In the genomic region with DNA sequence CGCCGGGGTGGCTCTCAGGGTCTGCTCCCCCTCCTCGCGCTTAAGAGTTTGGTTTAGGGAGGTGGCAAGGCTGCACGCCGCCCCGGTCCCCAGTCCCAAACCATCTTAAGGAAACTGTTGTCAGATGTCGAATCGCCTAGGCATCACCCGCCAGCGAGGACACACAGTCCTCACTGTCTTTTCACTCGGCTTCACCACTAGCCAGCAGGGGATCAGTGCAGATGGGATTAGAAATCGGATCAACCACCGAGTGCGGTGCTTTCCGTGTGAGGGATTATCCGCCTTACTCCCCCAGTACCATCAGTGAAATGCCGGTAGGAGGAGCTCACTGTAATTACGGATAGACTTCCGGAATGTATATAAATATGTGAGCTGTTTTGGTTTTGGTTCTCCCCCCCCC, we compare ENCODE assay signal across 8 mouse cellular contexts. TPM values are rescaled to one million over a fixed set of nuclear protein-coding genes. Genes with fewer than 3 reads are reported as not detected.
DNase-seq lines count a peak whose midpoint lies in the region; ATAC-seq lines count a peak whose summit lies in the region.

No protein-coding gene starts in this region.

- peak; percentile 2 for ATAC-seq in cerebellum, adult (ENCODE audit: insufficient number of reproducible peaks, low FRiP score, low TSS enrichment)
- no peak; the same call in 1 of the 2 replicates for ATAC-seq in embryonic facial prominence, embryonic 15.5 days (ENCODE audit: insufficient number of reproducible peaks, low FRiP score, low TSS enrichment, low read depth)
- ATAC-seq in limb, embryonic 12.5 days (ENCODE audit: insufficient number of reproducible peaks, insufficient read depth, low FRiP score, low TSS enrichment, low read depth) = peak; percentile 19
- no peak; the same call in none of the 2 replicates for ATAC-seq in neural tube, embryonic 12.5 days (ENCODE audit: low FRiP score, low read depth)

- peak overlapping the region; percentile 73 for H3K4me2 ChIP-seq in embryonic facial prominence, embryonic 15.5 days (replicated peaks)
- H3K4me2 ChIP-seq in limb, embryonic 12.5 days = peak overlapping the region; percentile 75
- peak overlapping the region; percentile 76 for H3K4me2 ChIP-seq in neural tube, embryonic 12.5 days (replicated peaks)

- H3K27me3 ChIP-seq in embryonic facial prominence, embryonic 15.5 days = no peaks in the 10 kb centered on the region
- H3K27me3 ChIP-seq in limb, embryonic 12.5 days = no peaks in the 10 kb centered on the region
- no peaks in the 10 kb centered on the region for H3K27me3 ChIP-seq in neural tube, embryonic 12.5 days (replicated peaks)

- H3K4me1 ChIP-seq in embryonic facial prominence, embryonic 15.5 days = 0 out of 2 replicates have a peak, but pooled peaks cover 2% of the 10 kb centered on the region
- H3K4me1 ChIP-seq in limb, embryonic 12.5 days (replicated peaks) = peaks cover 12% of the 10 kb centered on the region
- H3K4me1 ChIP-seq in neural tube, embryonic 12.5 days = peaks cover 5% of the 10 kb centered on the region; the same call in 1 of the 2 replicates

- 0% methylated on average over 20 of the region's 20 CpGs for WGBS in embryonic facial prominence, embryonic 15.5 days
- under 1% methylated on average over 20 of the region's 20 CpGs for WGBS in limb, embryonic 12.5 days
- under 1% methylated on average over 20 of the region's 20 CpGs for WGBS in neural tube, embryonic 12.5 days

- no peak for DNase-seq in cerebellum, postnatal 4 days (ENCODE audit: low spot score in 2 of 2)
- DNase-seq in spleen, adult 12 weeks (ENCODE audit: low spot score) = peak; percentile 59
- no peak for DNase-seq in spleen, postnatal 14 days (ENCODE audit: low spot score in 2 of 2)
- DNase-seq in urinary bladder, adult 2 months (ENCODE audit: low spot score) = no peak

- no peaks in the 10 kb centered on the region for H3K36me3 ChIP-seq in embryonic facial prominence, embryonic 15.5 days
- H3K36me3 ChIP-seq in limb, embryonic 12.5 days = no peaks in the 10 kb centered on the region
- no peaks in the 10 kb centered on the region for H3K36me3 ChIP-seq in neural tube, embryonic 12.5 days

- H3K9me3 ChIP-seq in embryonic facial prominence, embryonic 15.5 days (replicated peaks) = no peaks in the 10 kb centered on the region
- no peaks in the 10 kb centered on the region; the same call in 1 of the 2 replicates for H3K9me3 ChIP-seq in limb, embryonic 12.5 days
- no peaks in the 10 kb centered on the region for H3K9me3 ChIP-seq in neural tube, embryonic 12.5 days

- peak overlapping the region; percentile 92 for H3K4me3 ChIP-seq in embryonic facial prominence, embryonic 15.5 days (replicated peaks)
- H3K4me3 ChIP-seq in limb, embryonic 12.5 days (replicated peaks) = peak overlapping the region; percentile 92
- H3K4me3 ChIP-seq in neural tube, embryonic 12.5 days = peak overlapping the region; percentile 88

- peak overlapping the region; percentile 77 for H3K9ac ChIP-seq in embryonic facial prominence, embryonic 15.5 days
- H3K9ac ChIP-seq in limb, embryonic 12.5 days (replicated peaks) = peak overlapping the region; percentile 88
- H3K9ac ChIP-seq in neural tube, embryonic 12.5 days = peak overlapping the region; percentile 85

- H3K27ac ChIP-seq in embryonic facial prominence, embryonic 15.5 days (replicated peaks) = peak overlapping the region; percentile 98
- peak overlapping the region; percentile 97 for H3K27ac ChIP-seq in limb, embryonic 12.5 days
- H3K27ac ChIP-seq in neural tube, embryonic 12.5 days = peak overlapping the region; percentile 87

RNA-seq across cellular contexts. Expression of a gene that starts 0.4 kb away (rescaled TPM):
- polyA plus RNA-seq in embryonic facial prominence, embryonic 15.5 days (2015; fragmentation: Nextera tagmentation; extraction: Ambion mirVana) = 10.5 and 12.7 TPM in 2 replicates
- 15.7 and 17.8 TPM in 2 replicates for polyA plus RNA-seq in limb, embryonic 12.5 days (2016; fragmentation: Nextera tagmentation; extraction: Ambion mirVana)
- 14.3 and 15.5 TPM in 2 replicates for polyA plus RNA-seq in neural tube, embryonic 12.5 days (2016; fragmentation: Nextera tagmentation; extraction: Ambion mirVana)
- polyA plus RNA-seq in urinary bladder, adult 2 months (2012; rRNA removed) = 25.1 and 29.0 TPM in 2 replicates

RNA-seq across cellular contexts. Expression of a gene that starts 37.9 kb away (rescaled TPM):
- 21.5 and 22.9 TPM in 2 replicates for polyA plus RNA-seq in embryonic facial prominence, embryonic 15.5 days (2015; fragmentation: Nextera tagmentation; extraction: Ambion mirVana)
- 32.4 and 34.6 TPM in 2 replicates for polyA plus RNA-seq in limb, embryonic 12.5 days (2016; fragmentation: Nextera tagmentation; extraction: Ambion mirVana)
- 43.3 and 45.1 TPM in 2 replicates for polyA plus RNA-seq in neural tube, embryonic 12.5 days (2016; fragmentation: Nextera tagmentation; extraction: Ambion mirVana)
- polyA plus RNA-seq in urinary bladder, adult 2 months (2012; rRNA removed) = 11.3 and 14.2 TPM in 2 replicates

Comparison
In these comparisons a context has a peak if more than half of its experiments do, and no peak if none do; other contexts are left out.
1. ATAC-seq: peak in cerebellum, adult (single experiment) and limb, embryonic 12.5 days (single experiment); none in embryonic facial prominence, embryonic 15.5 days (single experiment) and neural tube, embryonic 12.5 days (single experiment).
2. Peak in every context shown above with its lines, with median percentiles within 50 percentile points of each other: H3K27ac ChIP-seq, H3K4me2 ChIP-seq, H3K4me3 ChIP-seq and H3K9ac ChIP-seq.